Mouse (Mus musculus) urinary bladder, postnatal 25 days (tissue): ENCODE results near the gene Cdc5l.
"Not testable (repeated sequence)": the region's sequence is repeated elsewhere in the genome, so short reads cannot be mapped to it uniquely, and the experiment has no call there.

Source experiments
- DNase-seq: peaks from one replicate; pipeline ENCODE4 v3.0.0; 2022; ENCODE audit warnings: low spot score

Cdc5l gene

DNA sequence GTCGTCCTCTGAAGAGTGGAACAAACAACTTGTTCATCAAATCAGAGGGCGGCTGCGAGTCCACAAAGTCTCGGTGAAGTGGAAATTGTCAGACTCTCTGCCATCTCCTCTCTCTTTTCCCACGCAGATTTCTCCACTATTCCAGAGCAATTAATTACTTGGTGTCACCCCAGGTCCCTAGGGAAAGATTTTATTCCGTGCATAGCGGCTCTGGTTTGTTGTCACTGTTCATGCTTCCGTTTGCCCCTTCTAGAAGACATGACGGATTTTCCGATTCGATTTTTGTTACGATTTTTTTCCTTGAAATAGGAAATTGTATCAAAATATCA, 689 bp upstream of the Cdc5l start:
- no peak for DNase-seq

DNA sequence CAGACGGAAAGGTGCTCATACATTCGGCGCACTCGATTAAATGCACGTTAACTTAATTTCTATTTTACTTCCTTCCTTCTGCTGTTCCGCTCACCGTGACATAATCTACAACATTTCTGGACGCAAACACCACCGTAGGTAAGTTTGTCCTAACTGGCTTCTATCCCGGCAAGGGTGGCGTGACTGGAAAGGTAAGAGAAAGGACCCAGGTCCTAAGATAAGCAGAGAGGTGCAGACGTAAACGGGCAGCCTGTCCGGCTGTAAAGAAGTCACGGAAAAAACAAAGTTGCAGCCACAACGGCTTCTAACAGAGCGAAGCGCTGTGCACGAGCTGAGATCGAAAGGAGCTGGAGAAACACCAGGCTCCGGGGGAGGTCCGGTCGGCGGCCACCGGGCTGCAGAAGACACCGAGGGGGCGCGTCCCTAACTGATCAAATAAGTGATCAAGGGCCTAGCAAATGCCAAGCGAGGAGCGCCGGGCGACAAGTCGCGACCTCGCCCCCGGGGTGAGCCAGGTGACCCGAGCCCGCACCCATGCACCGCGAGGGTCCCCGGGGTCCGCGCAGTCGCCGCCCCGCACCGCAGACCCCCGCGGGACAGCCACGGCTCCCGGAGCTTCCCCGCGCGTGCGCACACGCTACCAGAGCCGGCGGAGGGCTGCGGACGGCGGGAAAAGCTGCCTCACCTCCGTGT, 685 bp downstream of the Cdc5l start:
- no peak for DNase-seq

DNA sequence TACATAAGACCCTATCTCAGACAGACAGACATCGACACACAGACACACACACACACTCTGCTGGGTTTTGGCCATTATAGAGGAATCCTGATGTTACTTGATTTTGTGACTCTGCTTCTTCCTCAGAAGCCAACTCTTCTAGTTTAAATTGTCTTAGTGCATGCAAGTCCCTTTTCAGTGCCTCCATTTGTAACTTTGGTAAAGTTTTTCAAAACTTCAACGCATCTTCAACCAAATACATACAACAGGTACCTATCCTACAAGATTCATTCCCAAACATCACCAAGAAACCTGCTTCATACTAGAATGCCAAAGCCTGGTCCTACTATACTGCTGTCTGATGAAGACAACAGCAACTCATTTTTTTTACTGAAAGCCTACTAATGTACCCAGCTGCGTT, 1.5 kb downstream of the Cdc5l start:
- no peak for DNase-seq

DNA sequence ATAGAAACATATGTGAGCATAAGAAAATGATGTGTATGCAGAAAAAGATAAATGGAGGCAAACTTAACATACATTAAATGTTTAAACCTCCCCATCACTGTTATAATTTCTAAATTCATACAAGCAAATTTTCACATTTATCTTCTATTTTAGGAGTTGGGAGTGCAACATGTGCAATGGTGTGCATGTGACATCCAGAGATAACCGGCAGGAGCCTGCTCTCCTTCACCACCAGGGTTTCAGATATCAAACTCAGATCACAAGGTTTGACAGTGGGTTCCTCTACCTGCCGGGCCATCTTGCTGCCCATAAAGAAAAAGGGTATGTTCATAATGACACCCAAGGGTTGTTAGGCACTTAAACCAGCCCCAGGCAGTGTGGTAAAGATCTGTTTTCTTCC, 16.1 kb downstream of the Cdc5l start:
- DNase-seq: no peak

DNA sequence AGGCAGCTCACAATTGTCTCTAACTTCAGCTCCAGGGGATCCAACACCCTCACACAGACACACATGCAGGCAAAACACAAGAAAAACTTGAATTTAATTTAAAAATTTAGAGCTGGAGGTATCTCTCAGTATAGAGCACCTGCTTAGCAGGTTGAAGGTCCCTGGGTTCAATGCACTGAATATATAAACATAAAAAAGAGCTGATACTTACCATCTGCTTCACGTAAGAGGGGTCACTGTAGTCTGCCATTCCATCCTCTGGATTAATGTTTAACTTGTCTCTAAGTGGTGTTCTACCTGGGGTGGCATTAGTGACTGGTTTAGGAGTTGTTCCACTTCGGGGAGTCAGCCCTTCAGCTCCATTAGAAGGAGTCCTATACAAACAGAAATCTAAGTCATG, 21.9 kb downstream of the Cdc5l start:
- DNase-seq: not testable (repeated sequence)

DNA sequence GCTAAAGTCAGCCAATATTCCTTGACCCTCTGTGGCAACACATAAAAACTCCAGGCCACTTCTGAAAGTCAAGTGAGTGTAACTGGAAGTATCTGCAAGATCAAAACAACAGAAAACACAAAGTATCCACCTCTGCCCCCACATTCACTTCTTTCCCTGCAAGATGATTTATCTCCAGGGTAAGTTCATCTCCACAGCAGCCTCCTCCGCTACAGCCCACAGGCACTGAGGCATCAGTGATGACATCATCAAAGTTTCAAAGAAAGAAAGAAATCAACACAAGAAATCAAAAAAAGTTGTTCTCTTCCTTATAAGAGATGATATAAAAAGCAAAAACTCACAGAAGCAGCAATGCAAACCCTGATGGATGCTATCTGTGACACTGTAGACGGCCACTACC, 24.8 kb downstream of the Cdc5l start:
- no peak for DNase-seq

DNA sequence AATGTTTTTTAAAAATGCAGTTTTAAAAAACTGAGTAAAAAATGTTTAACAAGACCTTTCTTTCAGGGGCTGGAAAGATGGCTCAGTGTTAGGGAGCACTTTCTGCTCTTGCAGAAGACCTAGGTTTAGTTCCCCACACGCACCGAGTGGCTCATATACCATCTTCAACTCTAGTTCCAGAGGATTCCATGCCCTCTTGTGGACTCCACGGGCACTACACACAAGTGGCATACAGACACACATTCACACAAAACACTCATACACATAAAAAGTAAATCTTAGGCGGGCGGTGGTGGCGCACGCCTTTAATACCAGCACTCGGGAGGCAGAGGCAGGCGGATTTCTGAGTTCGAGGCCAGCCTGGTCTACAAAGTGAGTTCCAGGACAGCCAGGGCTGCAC, 27.3 kb downstream of the Cdc5l start:
- DNase-seq: no peak

DNA sequence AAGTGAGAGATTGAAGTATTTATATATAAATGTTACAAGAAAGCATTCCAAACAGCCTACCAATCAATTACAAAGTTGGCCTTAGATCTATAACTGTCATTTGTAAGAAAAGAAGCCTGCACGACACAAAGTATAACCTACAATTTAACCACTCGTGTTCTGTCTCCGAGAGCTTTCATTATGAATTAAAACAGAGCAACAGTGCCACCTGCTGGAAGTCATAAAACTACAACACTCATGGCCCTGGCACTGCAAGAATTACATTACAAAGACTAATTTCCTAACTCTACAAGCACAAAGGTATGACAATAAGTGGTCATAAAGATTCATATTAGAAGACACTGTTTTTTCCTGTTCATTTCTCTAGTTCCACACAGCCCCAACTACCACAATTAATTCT, 30.3 kb downstream of the Cdc5l start:
- DNase-seq: peak; percentile 48

DNA sequence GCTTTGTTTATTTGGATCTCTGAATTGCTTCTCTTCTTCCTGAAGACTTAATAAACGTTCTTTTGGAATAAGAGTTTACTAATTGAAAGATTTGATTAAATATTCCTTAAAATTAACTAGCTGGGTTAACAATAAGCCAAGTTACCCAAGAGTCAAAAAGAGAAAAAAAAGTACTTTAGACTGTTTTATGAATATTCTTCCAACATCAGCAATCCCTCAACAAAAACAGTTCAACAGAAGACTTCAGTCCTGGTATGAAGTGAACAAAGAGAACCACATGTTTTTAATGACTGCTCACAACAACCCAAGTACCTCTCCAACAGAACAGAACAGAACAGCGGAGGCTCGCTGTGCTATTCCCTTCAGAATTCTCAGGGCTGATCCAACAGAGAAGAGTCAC, 30.9 kb downstream of the Cdc5l start:
- no peak for DNase-seq

DNA sequence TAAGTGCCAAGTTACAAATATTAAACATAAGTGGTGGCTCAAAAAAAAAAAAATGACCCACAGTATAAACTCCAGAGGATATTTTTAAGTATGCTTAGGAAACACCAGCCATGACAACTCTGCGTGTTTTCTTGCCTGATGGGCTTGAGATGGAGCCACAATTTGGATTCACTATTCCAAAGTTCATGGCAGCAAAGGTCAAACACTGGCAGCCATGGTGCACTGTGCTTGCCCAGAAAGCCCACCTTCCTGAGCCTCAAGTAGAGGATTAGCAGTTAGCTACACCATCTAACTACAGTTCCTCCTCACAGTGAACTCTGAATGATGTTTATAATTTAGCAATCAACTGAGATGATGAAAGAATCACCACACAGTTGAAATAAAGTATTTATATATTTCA, 31.4 kb downstream of the Cdc5l start:
- DNase-seq: no peak

DNA sequence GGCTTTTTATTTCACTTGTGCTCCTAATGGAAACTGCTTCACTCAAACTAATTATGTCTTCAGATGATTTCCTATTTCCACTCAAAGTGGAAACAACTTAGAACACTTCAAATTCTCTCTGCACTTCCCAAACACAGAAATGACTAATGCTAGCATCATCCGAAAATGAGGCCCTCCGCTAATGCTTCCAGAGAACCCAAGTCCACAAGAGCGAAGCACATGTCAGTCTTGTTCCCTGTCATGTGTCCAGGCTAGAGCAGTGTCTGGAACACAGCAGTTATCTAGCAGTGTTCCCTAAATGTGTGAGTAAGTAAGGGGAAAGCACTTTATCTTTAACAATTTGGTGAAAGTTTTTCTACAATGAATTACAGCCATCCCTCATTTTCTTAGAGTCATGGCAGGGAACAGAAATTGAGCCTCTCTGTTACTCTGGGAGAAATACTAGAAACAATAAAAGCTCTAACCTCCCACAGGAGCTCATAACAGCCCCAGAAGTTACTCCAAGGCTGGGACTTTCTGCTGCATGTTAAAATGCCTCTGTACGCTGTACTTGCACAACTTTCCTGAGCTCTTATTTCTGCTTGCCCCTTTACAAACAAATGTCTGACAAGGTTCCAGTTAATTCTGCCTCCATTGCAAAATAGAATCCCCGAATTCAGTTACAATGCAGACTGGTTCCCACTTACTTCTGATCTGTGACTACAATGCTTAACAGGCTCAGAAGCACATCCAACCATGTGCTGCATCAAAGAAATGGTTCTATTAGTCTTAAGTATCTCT, 32.2 kb downstream of the Cdc5l start:
- no peak for DNase-seq

DNA sequence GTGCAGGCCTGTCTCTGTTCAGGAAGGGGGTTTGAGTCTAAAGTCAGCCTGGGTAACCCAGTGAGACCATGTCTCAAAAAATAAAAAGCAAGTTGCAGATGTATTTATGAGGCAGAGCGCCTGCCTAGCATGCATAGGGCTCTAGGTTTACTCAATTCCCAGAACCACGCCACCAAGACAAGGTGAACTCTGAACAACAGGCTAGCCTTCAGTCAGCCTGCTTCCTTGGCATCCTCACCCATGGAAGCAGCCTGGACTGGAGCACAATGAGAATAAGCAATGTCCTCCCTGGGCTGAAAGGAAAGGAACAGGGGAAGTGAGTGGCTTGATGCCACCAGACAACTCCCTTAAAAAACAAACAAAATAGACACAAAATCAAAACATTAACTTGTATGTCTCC, 35.5 kb downstream of the Cdc5l start:
- DNase-seq: no peak

DNA sequence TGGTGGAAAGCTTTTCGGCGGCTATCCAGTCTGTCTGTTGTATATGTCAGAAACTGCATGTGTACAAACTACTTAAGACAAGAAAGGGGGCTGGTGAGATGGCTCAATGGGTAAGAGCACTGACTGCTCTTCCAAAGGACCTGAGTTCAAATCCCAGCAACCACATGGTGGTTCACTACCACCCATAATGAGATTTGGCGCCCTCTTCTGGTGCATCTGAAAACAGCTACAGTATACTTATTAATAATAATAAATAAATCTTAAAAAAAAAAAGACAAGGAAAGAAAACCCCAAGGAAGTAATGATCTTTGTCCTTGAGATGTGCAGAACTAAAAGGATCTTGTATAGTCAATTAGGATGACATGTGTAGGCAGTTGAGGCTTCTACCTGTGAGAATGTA, 36.0 kb downstream of the Cdc5l start:
- no peak for DNase-seq

DNA sequence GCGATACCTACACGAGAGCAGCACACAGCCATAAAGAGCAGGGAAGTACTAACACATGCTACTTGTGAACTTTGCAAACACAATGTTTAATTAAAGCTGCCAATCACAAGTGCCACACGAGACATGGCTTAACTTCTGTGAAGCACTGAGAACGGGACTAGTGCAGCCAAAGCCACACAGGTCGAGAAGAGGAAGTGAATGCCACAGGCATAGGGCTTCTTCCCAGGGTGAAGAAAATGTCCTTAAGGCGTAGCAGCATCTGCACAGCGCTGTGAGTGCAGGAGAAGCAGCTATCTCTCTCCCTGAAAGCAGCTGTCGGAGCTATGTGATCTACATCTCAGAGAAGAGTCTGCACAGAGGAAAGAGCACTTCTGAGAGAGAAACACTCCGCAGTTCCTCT, 38.9 kb downstream of the Cdc5l start:
- no peak for DNase-seq

DNA sequence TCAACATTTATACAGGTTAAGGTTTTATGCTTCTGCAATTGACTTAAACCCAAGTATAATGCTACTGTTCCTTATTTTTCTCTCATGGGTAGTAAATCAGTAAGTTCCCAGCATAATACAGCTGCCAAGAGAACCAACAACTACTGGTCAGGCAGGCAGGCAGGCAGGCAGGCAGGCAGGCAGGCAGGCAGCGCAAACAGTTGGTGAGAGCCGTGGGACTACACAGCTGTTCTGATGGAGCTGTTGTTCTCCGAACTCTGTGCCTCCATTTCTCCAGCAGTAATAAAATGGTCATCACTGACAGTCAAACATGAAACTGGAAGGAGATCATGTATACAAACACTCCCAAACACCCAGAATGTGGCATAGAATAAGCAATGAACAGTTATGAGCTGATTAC, 39.8 kb downstream of the Cdc5l start:
- no peak for DNase-seq

DNA sequence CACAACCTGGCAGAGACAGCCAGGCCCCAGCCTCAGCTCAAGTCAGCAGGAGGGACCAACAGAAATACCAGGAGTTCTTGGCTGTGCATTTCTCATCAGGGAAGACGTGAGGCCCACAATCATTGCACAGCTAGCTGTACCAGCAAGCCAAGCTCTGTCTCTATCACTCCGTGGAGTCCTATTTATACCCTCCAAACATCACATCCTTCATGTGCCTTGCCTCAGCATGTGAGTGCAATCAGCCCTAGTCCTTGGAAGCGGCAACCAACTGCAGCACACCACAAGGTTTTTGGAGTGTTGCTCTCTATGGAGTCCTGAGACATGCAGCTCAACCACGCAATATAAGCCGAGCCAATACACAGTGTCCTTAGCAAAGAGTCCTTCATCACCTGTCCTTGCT, 43.6 kb downstream of the Cdc5l start:
- no peak for DNase-seq

DNA sequence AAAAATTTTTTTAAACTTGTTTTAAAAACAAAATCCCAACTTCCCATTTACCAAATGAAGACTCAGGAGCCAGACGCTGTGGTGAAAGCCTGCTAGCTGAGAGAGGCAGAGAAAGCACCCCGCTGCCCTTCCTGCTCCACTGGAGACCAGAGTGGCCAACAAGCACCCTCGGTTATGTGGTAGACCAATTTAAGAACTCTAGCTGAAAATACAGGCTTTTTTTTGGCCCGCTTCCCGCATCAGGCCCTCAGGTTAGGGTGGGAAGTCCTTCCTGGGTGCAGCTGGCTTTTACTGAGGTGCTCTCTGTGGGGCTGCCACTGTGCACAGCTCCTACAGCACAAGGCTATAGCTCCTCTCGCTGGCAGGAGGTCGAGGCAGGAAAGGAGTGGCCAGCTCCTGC, 46.6 kb downstream of the Cdc5l start:
- DNase-seq: no peak

DNA sequence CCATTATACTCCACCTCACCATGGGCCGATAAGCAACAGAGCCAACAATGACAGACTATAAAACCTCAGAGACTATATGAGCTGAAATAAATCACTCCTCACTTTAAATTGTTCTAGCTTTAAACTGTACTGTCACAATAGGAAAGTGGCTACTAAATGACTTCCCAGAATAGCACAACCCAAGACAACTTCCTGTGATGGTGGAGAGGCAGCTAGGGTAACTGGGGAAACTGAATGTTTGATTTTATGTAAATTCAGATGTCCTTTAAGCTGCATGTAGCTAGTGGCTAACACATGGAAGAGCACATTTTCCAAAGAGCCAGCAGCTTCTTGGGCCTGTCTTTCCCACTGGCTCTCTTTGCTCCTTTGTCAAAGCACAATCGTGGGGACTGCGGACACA, 50.2 kb downstream of the Cdc5l start:
- no peak for DNase-seq

DNA sequence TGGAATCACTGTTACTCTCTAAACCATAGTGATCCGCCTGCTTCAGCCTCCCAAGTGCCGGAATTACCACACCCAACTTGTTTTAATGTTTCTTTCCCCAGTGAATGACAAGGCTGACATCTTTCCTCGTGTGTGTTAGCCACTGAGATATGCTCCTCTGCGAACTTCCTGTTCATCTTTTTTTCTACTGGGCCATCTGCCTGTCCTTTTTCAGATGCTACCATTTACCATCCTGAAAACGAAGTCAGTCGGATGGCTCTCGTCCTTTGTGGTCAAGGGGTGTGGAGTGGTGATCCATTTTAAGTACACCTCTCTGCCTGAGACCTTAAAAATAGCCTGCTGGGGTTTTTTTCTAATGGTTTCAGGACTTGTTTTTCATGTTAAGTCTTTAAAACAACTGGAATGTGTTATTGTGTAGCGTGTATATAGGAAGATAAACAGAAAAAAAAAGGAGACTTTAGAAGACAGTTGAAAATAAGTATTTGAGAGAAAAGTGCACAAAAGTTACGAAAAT, 54.2 kb downstream of the Cdc5l start:
- no peak for DNase-seq

DNA sequence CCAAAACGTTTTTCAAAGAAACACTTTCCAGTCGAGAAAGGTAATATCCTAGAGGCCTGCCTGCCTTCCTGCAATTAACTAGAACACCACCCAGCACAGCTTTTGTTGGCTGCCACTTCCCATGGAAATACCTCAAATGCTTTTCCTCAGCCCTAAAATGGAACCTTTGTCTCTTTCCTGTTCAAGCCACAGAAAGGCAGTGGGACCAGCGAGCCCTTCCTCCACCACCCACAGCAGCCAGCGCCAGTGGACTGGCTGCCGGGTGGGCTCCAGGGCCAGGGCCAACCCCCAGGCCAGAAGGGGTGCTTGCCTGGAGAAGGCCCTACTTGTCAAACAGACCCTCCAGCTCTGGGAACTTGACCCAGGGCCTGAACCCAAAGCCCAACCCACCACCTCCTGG, 56.2 kb downstream of the Cdc5l start:
- DNase-seq: no peak

DNA sequence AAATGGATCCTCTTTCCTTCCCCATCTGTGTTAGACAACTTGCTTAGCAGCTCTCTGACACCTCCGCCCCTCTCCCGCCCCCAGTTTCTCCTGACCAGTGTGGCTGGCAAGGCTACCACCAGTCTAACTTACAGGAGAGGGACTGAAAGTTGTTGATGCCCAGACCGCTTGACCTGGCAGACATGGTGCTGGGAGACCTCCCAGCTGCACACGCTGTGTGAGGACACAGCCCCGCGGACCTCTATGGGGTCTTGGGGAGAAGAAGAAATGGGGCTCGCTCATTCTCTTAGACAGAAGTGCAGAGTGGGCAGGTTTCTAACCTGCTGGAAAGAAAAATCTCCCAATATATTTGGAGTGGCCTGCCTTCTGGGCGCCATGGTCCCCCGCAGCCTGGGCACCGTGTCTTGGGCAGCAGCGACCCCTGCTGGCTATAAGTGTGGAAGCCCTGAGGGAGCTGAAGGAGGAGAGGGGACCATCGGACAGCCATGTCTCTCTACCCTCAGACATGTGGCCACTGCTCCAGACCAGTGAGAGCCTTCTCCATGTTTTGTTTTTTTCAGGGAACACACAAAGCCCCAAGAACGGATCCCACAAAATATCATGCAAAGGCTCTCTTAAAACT, 59.4 kb downstream of the Cdc5l start:
- DNase-seq: peak; percentile 71

DNA sequence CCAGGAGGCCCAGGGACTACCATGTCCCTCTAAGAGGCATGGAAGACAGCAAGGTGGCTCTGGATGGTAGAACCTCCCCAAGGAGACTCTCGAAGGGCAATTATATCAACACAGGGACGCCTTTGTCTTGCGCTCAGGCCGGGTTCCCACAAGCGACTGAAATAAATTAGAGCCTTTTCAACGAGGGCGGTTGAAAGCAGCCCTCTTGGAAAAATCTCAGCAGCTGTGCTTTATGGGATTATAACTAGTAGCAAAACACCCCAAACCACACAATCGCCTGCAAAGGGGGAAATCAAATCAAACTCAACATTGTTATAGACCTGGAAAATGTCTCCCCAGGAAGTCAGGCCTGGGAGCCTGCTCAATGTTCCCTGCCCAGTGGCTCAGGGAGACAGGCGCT, 62.5 kb downstream of the Cdc5l start:
- DNase-seq: no peak

DNA sequence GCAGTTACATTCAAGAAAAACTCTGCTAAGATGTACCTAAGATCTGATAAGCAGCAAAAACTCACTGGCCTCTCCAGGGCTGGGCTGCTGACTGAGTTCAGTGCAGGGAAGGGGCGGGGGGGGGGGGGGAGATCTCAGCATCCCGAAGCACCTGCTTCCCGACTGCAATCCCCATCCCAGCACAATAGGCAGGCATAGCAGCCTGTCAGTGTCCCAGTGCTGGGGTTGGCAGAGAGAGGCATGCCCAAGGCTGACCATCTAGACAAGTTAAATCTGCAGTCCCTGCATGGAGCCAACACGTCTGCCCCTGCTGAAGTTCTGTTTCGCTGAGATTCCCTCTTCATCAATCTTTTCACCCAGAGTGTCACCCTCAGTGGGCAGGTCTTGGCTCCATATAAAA, 63.0 kb downstream of the Cdc5l start:
- DNase-seq: no peak

DNA sequence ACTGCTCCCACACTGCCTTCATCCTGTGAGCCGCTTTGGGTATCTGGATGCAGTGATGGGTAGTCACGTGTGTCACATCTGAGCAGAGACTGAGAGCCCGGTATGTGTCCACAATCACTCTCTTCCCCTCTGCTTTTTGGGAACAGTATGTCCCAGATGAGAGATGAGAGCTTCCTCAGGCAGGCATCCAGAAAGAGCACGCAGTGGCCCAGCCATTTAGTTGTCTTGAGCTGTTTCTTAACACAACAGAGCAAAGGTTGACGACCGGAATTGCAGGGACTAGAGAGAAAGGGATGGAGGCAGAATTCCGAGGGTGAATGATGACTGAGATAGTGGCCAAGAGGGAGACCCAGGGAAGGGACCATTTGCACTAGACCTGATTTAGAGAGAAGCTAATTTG, 68.7 kb downstream of the Cdc5l start:
- no peak for DNase-seq
